Mouse (Mus musculus): Measurements from ENCODE around the gene Olfr1043.
"Not testable (repeated sequence)": the region's sequence is repeated elsewhere in the genome, so short reads cannot be mapped to it uniquely, and the experiment has no call there.

Gene Olfr1043

GRCm38 (mm10) chr2:86167422-86167821, at the start of gene Olfr1043:
TSS of gene Olfr1043 (minus strand) at chr2:86167522.
- CTCF ChIA-PET, result no interaction called here

- CTCF ChIA-PET, result no interaction called here
Observed at GRCm38 (mm10) chr2:86202909-86203308, 35.6 kb upstream of the Olfr1043 start, which contains the start of gene Olfr1045. TSS of gene Olfr1045 (minus strand) at chr2:86203009.

- CTCF ChIA-PET, result no interaction called here
Observed at GRCm38 (mm10) chr2:86195863-86196262, 28.5 kb upstream of the Olfr1043 start.

- CTCF ChIA-PET, result no interaction called here
Observed at GRCm38 (mm10) chr2:86185583-86185982, 18.3 kb upstream of the Olfr1043 start, which contains the start of gene Olfr52. TSS of gene Olfr52 (minus strand) at chr2:86185683.

- CTCF ChIA-PET, result no interaction called here
Observed at GRCm38 (mm10) chr2:86179950-86180349, 12.6 kb upstream of the Olfr1043 start.

- CTCF ChIA-PET, result no interaction called here
Observed at GRCm38 (mm10) chr2:86177720-86178119, 10.4 kb upstream of the Olfr1043 start, which contains the start of gene Olfr1044. TSS of gene Olfr1044 (minus strand) at chr2:86177820.

- CTCF ChIA-PET, result not testable (repeated sequence)
Observed at GRCm38 (mm10) chr2:86175422-86175821, 8.1 kb upstream of the Olfr1043 start.

GRCm38 (mm10) chr2:86161738-86162137, 5.6 kb downstream of the Olfr1043 start, which contains the start of gene Olfr1042:
TSS of gene Olfr1042 (minus strand) at chr2:86161838.
- CTCF ChIA-PET, result no interaction called here

- CTCF ChIA-PET, result no interaction called here
Observed at GRCm38 (mm10) chr2:86146632-86147031, 20.7 kb downstream of the Olfr1043 start, which contains the start of gene Olfr1040. TSS of gene Olfr1040 (minus strand) at chr2:86146732.

- CTCF ChIA-PET, result no interaction called here
Observed at GRCm38 (mm10) chr2:86135828-86136227, 31.5 kb downstream of the Olfr1043 start, which contains the start of gene Olfr1039. TSS of gene Olfr1039 (minus strand) at chr2:86135928.
